Mouse (Mus musculus): ENCODE results near the gene Gabrd.

GRCm38 (mm10) chr4:155402489-155402888 is 4.6 kb upstream of the Gabrd start:
- no peak for TF ChIP-seq POLR2A (IDR thresholded peaks at IDR 0.05; ENCODE audit: borderline replicate concordance, extremely low read depth, low read depth, low read length)
- TF ChIP-seq CTCF (IDR thresholded peaks at IDR 0.05; ENCODE audit: insufficient read depth, low read length), result no peak

Measured in lung, adult 2 months (tissue).